19 mouse cellular contexts compared by ENCODE assay signal in the genomic region with DNA sequence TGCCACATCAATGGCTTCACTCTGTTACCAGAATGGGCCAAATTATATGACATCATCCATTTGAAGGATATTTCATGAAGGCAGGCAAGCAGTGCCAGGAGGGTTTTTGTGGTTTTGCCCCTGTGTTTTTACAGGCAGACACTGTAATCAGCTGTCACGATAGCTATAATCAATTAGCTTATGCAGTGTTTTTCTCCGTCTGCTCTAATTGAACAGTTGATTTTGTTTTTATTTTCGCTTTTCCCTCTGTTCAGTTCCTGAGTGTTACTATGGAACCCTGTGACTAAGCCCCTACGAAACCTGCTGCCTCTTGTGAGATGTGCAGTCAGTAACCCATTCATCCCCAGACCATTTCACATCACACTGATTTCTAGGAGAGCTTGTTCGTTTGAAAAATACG.
DNase-seq lines count a peak whose midpoint lies in the region; ATAC-seq and TF ChIP-seq lines count a peak whose summit lies in the region.
"Had no signal": no experiment of that assay in that cellular context is flagged by ENCODE, and none has a peak within 500 bp of the region (broad histone marks: within the 10 kb centered on the region; RNA-seq: fewer than 3 reads in every experiment).

No protein-coding gene starts in this region.

- WGBS in hindbrain, postnatal 0 days, result 48% methylated on average over 6 of the region's 6 CpGs
- 57% methylated on average over 6 of the region's 6 CpGs for WGBS in hindbrain, embryonic 16.5 days

- H3K4me1 ChIP-seq in hindbrain, postnatal 0 days (ENCODE audit: insufficient read depth, low read length), result no peaks in the 10 kb centered on the region
- no peaks in the 10 kb centered on the region for H3K4me1 ChIP-seq in hindbrain, embryonic 16.5 days (ENCODE audit: control insufficient read depth, insufficient read depth, low read depth, low read length)
- H3K4me1 ChIP-seq: heart, embryonic 12.5 days; stomach, embryonic 15.5 days had no signal

- 0 out of 2 replicates have a peak, but pooled peaks have one; percentile 45 for ATAC-seq in hindbrain, postnatal 0 days
- no peak for ATAC-seq in hindbrain, embryonic 16.5 days
- ATAC-seq in Patski, result peak; percentile 28

- H3K4me3 ChIP-seq in hindbrain, postnatal 0 days (ENCODE audit: low read length), result no peak overlapping the region
- H3K4me3 ChIP-seq in hindbrain, embryonic 16.5 days (ENCODE audit: low read length), result no peak overlapping the region
- H3K4me3 ChIP-seq: erythroblast, embryonic 14.5 days; heart, embryonic 12.5 days; stomach, embryonic 15.5 days had no signal

- TF ChIP-seq CTCF in hindbrain, postnatal 0 days (IDR thresholded peaks at IDR 0.05; ENCODE audit: low read depth), result no peak
- no peak for TF ChIP-seq CTCF in Patski (IDR thresholded peaks at IDR 0.05)

- DNase-seq in hindbrain, postnatal 0 days (ENCODE audit: low spot score), result no peak
- DNase-seq in Patski (ENCODE audit: low read depth, low spot score), result no peak
- DNase-seq in fibroblast of lung, adult 2 months (ENCODE audit: low read depth), result peak; percentile 58
- DNase-seq in layer of hippocampus, postnatal 14 days (ENCODE audit: low spot score in 2 of 2), result peak; percentile 37 to 67
- DNase-seq in cerebellum, adult 8-10 months, result no peak
- DNase-seq in gastrocnemius, postnatal 25 days, result no peak
- DNase-seq: adrenal gland, adult 8-10 months; cerebellum, adult 9-11 months; embryo, embryonic 11 days; heart, postnatal 4 days; kidney, adult 18-20 months; kidney, postnatal 10 days; left cerebral cortex, postnatal 4 days; lung, adult 18-20 months; thymus, adult 2 months had no signal

- no peaks in the 10 kb centered on the region for H3K9me3 ChIP-seq in hindbrain, postnatal 0 days (ENCODE audit: low read length)
- no peaks in the 10 kb centered on the region for H3K9me3 ChIP-seq in hindbrain, embryonic 16.5 days (ENCODE audit: control insufficient read depth, low read length)
- H3K9me3 ChIP-seq: heart, embryonic 12.5 days; stomach, embryonic 15.5 days had no signal

- no peak overlapping the region for H3K9ac ChIP-seq in hindbrain, postnatal 0 days (replicated peaks; ENCODE audit: low read length)
- H3K9ac ChIP-seq in hindbrain, embryonic 16.5 days (ENCODE audit: low read depth, low read length), result no peak overlapping the region
- H3K9ac ChIP-seq: heart, embryonic 12.5 days; stomach, embryonic 15.5 days had no signal

- no peaks in the 10 kb centered on the region for H3K27me3 ChIP-seq in hindbrain, postnatal 0 days (ENCODE audit: insufficient read depth, low read length)
- no peaks in the 10 kb centered on the region for H3K27me3 ChIP-seq in hindbrain, embryonic 16.5 days (replicated peaks; ENCODE audit: control insufficient read depth, insufficient read depth, low read length)
- no peaks in the 10 kb centered on the region for H3K27me3 ChIP-seq in Patski
- H3K27me3 ChIP-seq: heart, embryonic 12.5 days; stomach, embryonic 15.5 days had no signal

- CTCF ChIA-PET in Patski (lab: Charles Lee), result interaction anchor here (1.2 to 1.3 kb wide), 2 partner anchors 10 to 57 kb away, joined by 3 read pairs; no protein-coding TSS in a partner anchor

- H3K4me2 ChIP-seq in hindbrain, postnatal 0 days (ENCODE audit: low read depth, low read length), result no peak overlapping the region
- H3K4me2 ChIP-seq in hindbrain, embryonic 16.5 days (ENCODE audit: low read length), result no peak overlapping the region
- H3K4me2 ChIP-seq: heart, embryonic 12.5 days; stomach, embryonic 15.5 days had no signal

- POLR2A ChIA-PET in Patski (lab: Charles Lee), result no interaction called here

- in situ Hi-C loops in Patski (cut with MboI; ENCODE audit: low pct_unique_long_range_greater_than_20kb), result no loop called here

- H3K36me3 ChIP-seq in hindbrain, postnatal 0 days (ENCODE audit: insufficient read depth, low read length), result no peaks in the 10 kb centered on the region
- H3K36me3 ChIP-seq in hindbrain, embryonic 16.5 days (ENCODE audit: control insufficient read depth, insufficient read depth, low read length), result no peaks in the 10 kb centered on the region
- H3K36me3 ChIP-seq: heart, embryonic 12.5 days; stomach, embryonic 15.5 days had no signal

- no peak overlapping the region for H3K27ac ChIP-seq in hindbrain, postnatal 0 days
- no peak overlapping the region for H3K27ac ChIP-seq in hindbrain, embryonic 16.5 days (ENCODE audit: low read depth, low read length)
- H3K27ac ChIP-seq: stomach, embryonic 15.5 days had no signal

Comparison
In these comparisons a context has a peak if more than half of its experiments do, and no peak if none do; other contexts are left out.
1. DNase-seq: peak in fibroblast of lung, adult 2 months (single experiment) and layer of hippocampus, postnatal 14 days (2 of 2); none in hindbrain, postnatal 0 days (single experiment), Patski (single experiment), cerebellum, adult 8-10 months (single experiment) and gastrocnemius, postnatal 25 days (single experiment).